Mouse (Mus musculus): ENCODE measurements around the gene Vps9d1. TPM values are rescaled to one million over a fixed set of nuclear protein-coding genes. Genes with fewer than 3 reads are reported as not detected.

Vps9d1 gene
- total and polyA plus RNA-seq, 2 experiments from 2014 or later: 16.1 to 32.7 TPM

DNA sequence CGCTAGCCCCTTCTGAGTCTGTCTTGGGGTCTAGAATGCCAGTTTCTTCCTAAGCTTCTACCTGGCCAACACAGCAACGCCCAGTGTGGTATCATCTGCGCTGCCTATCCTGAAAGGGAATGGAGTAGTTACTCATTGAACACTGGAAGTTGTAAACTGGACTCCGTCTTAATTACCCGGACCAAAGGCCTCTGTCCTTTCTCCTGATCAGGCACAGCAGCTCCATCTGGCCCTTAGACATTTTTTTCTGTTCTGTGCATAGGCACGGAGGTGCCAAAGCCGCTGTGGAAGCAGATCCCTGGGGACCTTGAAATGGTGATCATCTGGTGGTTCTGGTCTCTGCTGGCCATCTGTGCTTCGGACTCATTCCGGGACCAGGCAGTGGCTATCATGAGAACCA, 60.4 kb downstream of the Vps9d1 start:
- ATAC-seq (ENCODE audit: insufficient read depth, low read depth) (no peak), DNase-seq (ENCODE audit: low spot score) (no peak)
- Histone ChIP-seq H3K27ac (ENCODE audit: low read depth) (no peak overlapping the region), H3K27me3 (ENCODE audit: control insufficient read depth, insufficient read depth, low read length) (no peaks in the 10 kb centered on the region), H3K4me3 (ENCODE audit: low read depth, low read length) (no peak overlapping the region), H3K9me3 (replicated peaks; ENCODE audit: control insufficient read depth, low read length) (no peaks in the 10 kb centered on the region), H3K4me2 (ENCODE audit: low read depth, low read length) (no peak overlapping the region), H3K4me1 (ENCODE audit: control insufficient read depth, insufficient read depth) (no peaks in the 10 kb centered on the region), H3K36me3 (replicated peaks; ENCODE audit: control insufficient read depth, insufficient read depth, low read length) (no peaks in the 10 kb centered on the region), H3K9ac (replicated peaks; ENCODE audit: low read depth, low read length) (no peak overlapping the region)
- WGBS: 86% methylated on average over 9 of the region's 9 CpGs
- TF ChIP-seq EP300 (IDR thresholded peaks at IDR 0.05; ENCODE audit: low read depth): no peak
- no peak for TF ChIP-seq CTCF (IDR thresholded peaks at IDR 0.05; ENCODE audit: low read depth)

Other genes with a start within 250 kb of the Vps9d1 start
- gene Ankrd11, start 212.1 kb downstream of the Vps9d1 start, total RNA-seq (2014; rRNA removed; ENCODE audit: low replicate concordance): 51.2 and 65.8 TPM in 2 replicates
- 21.6 and 24.3 TPM in 2 replicates for gene Ankrd11, start 212.1 kb downstream of the Vps9d1 start, polyA plus RNA-seq (2015; fragmentation: Nextera tagmentation; extraction: Ambion mirVana)
- gene Spg7, start 191.4 kb downstream of the Vps9d1 start, total RNA-seq (2014; rRNA removed; ENCODE audit: low replicate concordance): 72.8 and 83.1 TPM in 2 replicates
- 63.3 and 65.1 TPM in 2 replicates for gene Spg7, start 191.4 kb downstream of the Vps9d1 start, polyA plus RNA-seq (2015; fragmentation: Nextera tagmentation; extraction: Ambion mirVana)
- 2,455 and 2,720 TPM in 2 replicates for gene Rpl13, start 152.0 kb downstream of the Vps9d1 start, total RNA-seq (2014; rRNA removed; ENCODE audit: low replicate concordance)
- gene Rpl13, start 152.0 kb downstream of the Vps9d1 start, polyA plus RNA-seq (2015; fragmentation: Nextera tagmentation; extraction: Ambion mirVana): 813 and 854 TPM in 2 replicates
- gene Cpne7, start 137.0 kb downstream of the Vps9d1 start, total RNA-seq (2014; rRNA removed; ENCODE audit: low replicate concordance): 0.42 and 9.0 TPM in 2 replicates
- gene Cpne7, start 137.0 kb downstream of the Vps9d1 start, polyA plus RNA-seq (2015; fragmentation: Nextera tagmentation; extraction: Ambion mirVana): 0.15 and 0.16 TPM in 2 replicates
- 1.4 and 3.4 TPM in 2 replicates for gene Sult5a1, start 96.0 kb downstream of the Vps9d1 start, total RNA-seq (2014; rRNA removed; ENCODE audit: low replicate concordance)
- gene Sult5a1, start 96.0 kb downstream of the Vps9d1 start, polyA plus RNA-seq (2015; fragmentation: Nextera tagmentation; extraction: Ambion mirVana): 1.6 and 2.0 TPM in 2 replicates
- 32.3 and 58.6 TPM in 2 replicates for gene Dpep1, start 68.1 kb downstream of the Vps9d1 start, total RNA-seq (2014; rRNA removed; ENCODE audit: low replicate concordance)
- 16.3 and 17.6 TPM in 2 replicates for gene Dpep1, start 68.1 kb downstream of the Vps9d1 start, polyA plus RNA-seq (2015; fragmentation: Nextera tagmentation; extraction: Ambion mirVana)
- gene Chmp1a, start 41.6 kb downstream of the Vps9d1 start, total RNA-seq (2014; rRNA removed; ENCODE audit: low replicate concordance): 121 and 131 TPM in 2 replicates
- 91.0 and 94.3 TPM in 2 replicates for gene Chmp1a, start 41.6 kb downstream of the Vps9d1 start, polyA plus RNA-seq (2015; fragmentation: Nextera tagmentation; extraction: Ambion mirVana)
- 5.7 and 11.4 TPM in 2 replicates for gene Spata33, start 41.5 kb downstream of the Vps9d1 start, total RNA-seq (2014; rRNA removed; ENCODE audit: low replicate concordance)
- gene Spata33, start 41.5 kb downstream of the Vps9d1 start, polyA plus RNA-seq (2015; fragmentation: Nextera tagmentation; extraction: Ambion mirVana): 17.1 and 21.3 TPM in 2 replicates
- 26.5 and 31.9 TPM in 2 replicates for gene Cdk10, start 29.5 kb downstream of the Vps9d1 start, total RNA-seq (2014; rRNA removed; ENCODE audit: low replicate concordance)
- gene Cdk10, start 29.5 kb downstream of the Vps9d1 start, polyA plus RNA-seq (2015; fragmentation: Nextera tagmentation; extraction: Ambion mirVana): 14.7 and 14.8 TPM in 2 replicates
- 3.5 and 4.2 TPM in 2 replicates for gene Spata2l, start 18.1 kb downstream of the Vps9d1 start, total RNA-seq (2014; rRNA removed; ENCODE audit: low replicate concordance)
- 4.5 and 4.6 TPM in 2 replicates for gene Spata2l, start 18.1 kb downstream of the Vps9d1 start, polyA plus RNA-seq (2015; fragmentation: Nextera tagmentation; extraction: Ambion mirVana)
- 19.4 and 24.0 TPM in 2 replicates for gene Zfp276, start 153 bp downstream of the Vps9d1 start, total RNA-seq (2014; rRNA removed; ENCODE audit: low replicate concordance)
- gene Zfp276, start 153 bp downstream of the Vps9d1 start, polyA plus RNA-seq (2015; fragmentation: Nextera tagmentation; extraction: Ambion mirVana): 8.9 and 9.7 TPM in 2 replicates
- 24.3 and 37.1 TPM in 2 replicates for gene Fanca, start 64.2 kb upstream of the Vps9d1 start, total RNA-seq (2014; rRNA removed; ENCODE audit: low replicate concordance)
- gene Fanca, start 64.2 kb upstream of the Vps9d1 start, polyA plus RNA-seq (2015; fragmentation: Nextera tagmentation; extraction: Ambion mirVana): 6.1 and 6.7 TPM in 2 replicates
- 0.15 and 1.2 TPM in 2 replicates for gene Spire2, start 78.4 kb upstream of the Vps9d1 start, total RNA-seq (2014; rRNA removed; ENCODE audit: low replicate concordance)
- 0.23 and 0.40 TPM in 2 replicates for gene Spire2, start 78.4 kb upstream of the Vps9d1 start, polyA plus RNA-seq (2015; fragmentation: Nextera tagmentation; extraction: Ambion mirVana)
- gene Tcf25, start 119.4 kb upstream of the Vps9d1 start, total RNA-seq (2014; rRNA removed; ENCODE audit: low replicate concordance): 172 and 193 TPM in 2 replicates
- 123 and 127 TPM in 2 replicates for gene Tcf25, start 119.4 kb upstream of the Vps9d1 start, polyA plus RNA-seq (2015; fragmentation: Nextera tagmentation; extraction: Ambion mirVana)
- not detected in 2 replicates for gene Mc1r, start 152.8 kb upstream of the Vps9d1 start, total RNA-seq (2014; rRNA removed; ENCODE audit: low replicate concordance)
- gene Mc1r, start 152.8 kb upstream of the Vps9d1 start, polyA plus RNA-seq (2015; fragmentation: Nextera tagmentation; extraction: Ambion mirVana): not detected in 2 replicates
- 1.8 and 6.1 TPM in 2 replicates for gene Tubb3, start 157.1 kb upstream of the Vps9d1 start, total RNA-seq (2014; rRNA removed; ENCODE audit: low replicate concordance)
- gene Tubb3, start 157.1 kb upstream of the Vps9d1 start, polyA plus RNA-seq (2015; fragmentation: Nextera tagmentation; extraction: Ambion mirVana): 0.40 and 1.3 TPM in 2 replicates
- gene Def8, start 169.2 kb upstream of the Vps9d1 start, total RNA-seq (2014; rRNA removed; ENCODE audit: low replicate concordance): 35.6 and 91.5 TPM in 2 replicates
- 28.3 and 30.9 TPM in 2 replicates for gene Def8, start 169.2 kb upstream of the Vps9d1 start, polyA plus RNA-seq (2015; fragmentation: Nextera tagmentation; extraction: Ambion mirVana)
- 16.7 and 31.6 TPM in 2 replicates for gene Afg3l1, start 223.6 kb upstream of the Vps9d1 start, total RNA-seq (2014; rRNA removed; ENCODE audit: low replicate concordance)
- 39.9 and 41.2 TPM in 2 replicates for gene Afg3l1, start 223.6 kb upstream of the Vps9d1 start, polyA plus RNA-seq (2015; fragmentation: Nextera tagmentation; extraction: Ambion mirVana)

All from heart, postnatal 0 days (tissue).